Mouse (Mus musculus) kidney, adult 2 months (tissue): ENCODE data around the gene Oscar.

ENCODE experiments used
- CTCF ChIP-seq: fragments of 200-500 bp; conservative IDR thresholded peaks from 2 replicates; pipeline ENCODE4 v1.5.1; 2011; ENCODE audit warnings: low read depth, mild to moderate bottlenecking, control low read depth, low read length, moderate library complexity, mixed read lengths; ENCODE audit not compliant: insufficient read depth, insufficient read length
- POLR2A ChIP-seq: fragments of 200-500 bp; IDR thresholded peaks from one replicate; pipeline ENCODE4 v1.6.1; 2011; ENCODE audit warnings: low read depth, low read length, control low read depth

GRCm38 (mm10) chr7:3580029-3580428, 35.9 kb downstream of the Oscar start:
- TF ChIP-seq CTCF (no peak), POLR2A (no peak)
